Mouse (Mus musculus): Measurements from ENCODE around the gene Gca. TPM values are rescaled to one million over a fixed set of nuclear protein-coding genes. Genes with fewer than 3 reads are reported as not detected.

The Gca gene
- total and polyA plus RNA-seq, 3 experiments, result 4.2 to 10.1 (median 4.7) TPM

- in situ Hi-C loops (cut with MboI; ENCODE audit: low pct_ligation_motif_present, low pct_unique_long_range_greater_than_20kb, low sequenced_read_pairs), result no loop called here
- Histone ChIP-seq H3K4me1 (ENCODE audit: control insufficient read depth in 1 of 2, insufficient read depth in 2 of 2) (peaks cover 0 to 4% of the 10 kb centered on the region in 2 experiments; a peak in 2 of 4 replicates), H3K27me3 (replicated peaks) (no peaks in the 10 kb centered on the region), H3K79me2 (replicated peaks; ENCODE audit: control insufficient read depth, extremely low read depth, insufficient read depth, poor library complexity, severe bottlenecking) (no peaks in the 10 kb centered on the region), H3K9ac (ENCODE audit: insufficient read depth, low read depth) (no peak overlapping the region), H3K4me2 (ENCODE audit: insufficient read depth, low read depth, poor library complexity, severe bottlenecking) (no peak overlapping the region), H3K36me3 (replicated peaks in 1 of 2; ENCODE audit: control insufficient read depth in 1 of 2, insufficient read depth in 1 of 2, low read length in 1 of 2) (peaks cover 3 to 4% of the 10 kb centered on the region in 2 experiments), H3K9me3 (replicated peaks; ENCODE audit: low read length) (no peaks in the 10 kb centered on the region), H3K27ac (ENCODE audit: insufficient read depth, low read depth) (no peak overlapping the region), H3K4me3 (replicated peaks in 1 of 3; ENCODE audit: low read depth in 2 of 3, low read length in 2 of 3, poor library complexity in 1 of 3) (no peak overlapping the region)
- dilution Hi-C loops (cut with MboI; ENCODE audit: extremely low pct_ligation_motif_present, extremely low pct_unique_long_range_greater_than_20kb, low sequenced_read_pairs), result no loop called here
- no peak for DNase-seq (ENCODE audit: extremely low read depth)
- TF ChIP-seq HCFC1 (IDR thresholded peaks at IDR 0.05; ENCODE audit: low read depth, low read length) (no peak), USF1 (IDR thresholded peaks at IDR 0.05; ENCODE audit: low read depth, low read length) (no peak), BHLHE40 (IDR thresholded peaks at IDR 0.05; ENCODE audit: low read depth, low read length) (no peak), JUN (IDR thresholded peaks at IDR 0.05; ENCODE audit: insufficient read depth, low read depth, low read length) (no peak), PAX5 (IDR thresholded peaks at IDR 0.05; ENCODE audit: low read length) (no peak), MEF2A (IDR thresholded peaks at IDR 0.05; ENCODE audit: borderline replicate concordance, low read depth, low read length) (no peak), ZNF384 (IDR thresholded peaks at IDR 0.05; ENCODE audit: low read depth, low read length) (no peak), POLR2A (IDR thresholded peaks at IDR 0.05; ENCODE audit: low read depth, low read length) (no peak), EP300 (IDR thresholded peaks at IDR 0.05; ENCODE audit: low read length) (no peak)
These were observed 8.7 kb downstream of the Gca start for GRCm38 (mm10) chr2:62672788-62673187.

- Histone ChIP-seq H3K4me3 (replicated peaks in 1 of 3; ENCODE audit: low read depth in 2 of 3, low read length in 2 of 3, poor library complexity in 1 of 3) (no peak overlapping the region), H3K9ac (ENCODE audit: insufficient read depth, low read depth) (no peak overlapping the region; the same call in 1 of the 2 replicates), H3K36me3 (replicated peaks in 1 of 2; ENCODE audit: control insufficient read depth in 1 of 2, insufficient read depth in 1 of 2, low read length in 1 of 2) (no peaks in the 10 kb centered on the region), H3K9me3 (replicated peaks; ENCODE audit: low read length) (no peaks in the 10 kb centered on the region), H3K27me3 (replicated peaks) (no peaks in the 10 kb centered on the region), H3K27ac (ENCODE audit: insufficient read depth, low read depth) (no peak overlapping the region), H3K79me2 (replicated peaks; ENCODE audit: control insufficient read depth, extremely low read depth, insufficient read depth, poor library complexity, severe bottlenecking) (no peaks in the 10 kb centered on the region), H3K4me1 (ENCODE audit: control insufficient read depth in 1 of 2, insufficient read depth in 2 of 2) (peaks cover 11 to 32% of the 10 kb centered on the region in 2 experiments), H3K4me2 (ENCODE audit: insufficient read depth, low read depth, poor library complexity, severe bottlenecking) (peak overlapping the region; percentile 63; the same call in 1 of the 2 replicates)
- in situ Hi-C loops (cut with MboI; ENCODE audit: low pct_ligation_motif_present, low pct_unique_long_range_greater_than_20kb, low sequenced_read_pairs) (no loop called here), dilution Hi-C loops (cut with MboI; ENCODE audit: extremely low pct_ligation_motif_present, extremely low pct_unique_long_range_greater_than_20kb, low sequenced_read_pairs) (no loop called here)
- TF ChIP-seq TBP (conservative IDR thresholded peaks at IDR 0.05; ENCODE audit: low read depth, low read length) (no peak), JUN (IDR thresholded peaks at IDR 0.05; ENCODE audit: insufficient read depth, low read depth, low read length) (no peak), NRF1 (IDR thresholded peaks at IDR 0.05; ENCODE audit: low read depth, low read length) (no peak), MAZ (IDR thresholded peaks at IDR 0.05; ENCODE audit: low read depth, low read length) (no peak), KAT2A (IDR thresholded peaks at IDR 0.05; ENCODE audit: insufficient replicate concordance, low read length) (no peak), ZC3H11A (IDR thresholded peaks at IDR 0.05; ENCODE audit: low read depth, low read length) (no peak), NELFE (IDR thresholded peaks at IDR 0.05; ENCODE audit: low read depth, low read length) (no peak), GABPA (IDR thresholded peaks at IDR 0.05; ENCODE audit: insufficient replicate concordance, low read depth, low read length) (no peak), RAD21 (IDR thresholded peaks at IDR 0.05; ENCODE audit: low read depth, low read length) (no peak), CHD1 (IDR thresholded peaks at IDR 0.05; ENCODE audit: low read depth, low read length) (no peak), USF2 (conservative IDR thresholded peaks at IDR 0.05; ENCODE audit: low read depth, low read length) (no peak)
- DNase-seq (ENCODE audit: extremely low read depth), result no peak
These were observed 17.6 kb downstream of the Gca start for GRCm38 (mm10) chr2:62681667-62682066.
